Mouse (Mus musculus) 416B (cell line): ENCODE data around the gene Cdh6.

Experiments used
- DNase-seq: peaks from one replicate; pipeline ENCODE4 v3.0.0; 2011; ENCODE audit warnings: low read depth

The Cdh6 gene

DNA sequence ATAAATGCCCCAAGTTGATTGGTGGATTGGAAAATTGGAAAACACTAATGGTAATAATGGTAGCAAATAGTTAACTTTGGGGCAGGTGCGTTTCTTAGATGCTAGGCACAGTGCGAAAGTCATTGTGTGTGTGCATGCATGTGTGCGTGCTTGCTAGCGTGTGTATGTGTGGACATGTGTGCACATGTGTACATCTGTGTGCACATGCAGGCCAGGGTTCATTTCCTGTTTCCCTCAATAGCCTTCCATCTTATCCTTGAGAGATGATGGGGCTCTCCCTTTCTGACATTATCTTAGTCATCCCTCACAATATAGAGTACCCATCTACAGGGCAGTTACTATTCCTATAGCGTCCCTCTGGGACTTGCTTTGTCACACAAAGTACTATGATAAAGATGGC is 17.7 kb downstream of the Cdh6 start:
- DNase-seq: no peak

DNA sequence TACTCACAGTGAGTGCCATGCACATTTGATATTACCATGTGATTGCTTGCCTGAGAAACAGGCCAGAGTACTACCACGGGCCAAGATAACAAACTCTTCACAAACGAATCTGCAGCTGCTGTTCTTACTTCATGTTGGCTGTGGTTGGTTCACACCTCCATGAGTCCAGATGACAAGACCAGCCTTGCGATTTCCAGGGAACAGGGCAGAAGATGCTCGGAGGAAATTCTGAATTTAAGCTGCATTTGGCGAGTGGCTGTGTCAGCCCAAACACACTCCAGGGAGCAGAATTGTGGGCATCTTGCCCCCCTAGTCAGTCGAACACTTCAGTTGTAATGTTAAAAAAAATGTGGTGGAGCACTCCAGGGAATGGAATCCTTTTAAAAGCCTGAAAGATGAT is 18.1 kb downstream of the Cdh6 start:
- DNase-seq: no peak

GRCm38 (mm10) chr15:13141983-13142382 is 31.5 kb downstream of the Cdh6 start:
- DNase-seq: no peak

DNA sequence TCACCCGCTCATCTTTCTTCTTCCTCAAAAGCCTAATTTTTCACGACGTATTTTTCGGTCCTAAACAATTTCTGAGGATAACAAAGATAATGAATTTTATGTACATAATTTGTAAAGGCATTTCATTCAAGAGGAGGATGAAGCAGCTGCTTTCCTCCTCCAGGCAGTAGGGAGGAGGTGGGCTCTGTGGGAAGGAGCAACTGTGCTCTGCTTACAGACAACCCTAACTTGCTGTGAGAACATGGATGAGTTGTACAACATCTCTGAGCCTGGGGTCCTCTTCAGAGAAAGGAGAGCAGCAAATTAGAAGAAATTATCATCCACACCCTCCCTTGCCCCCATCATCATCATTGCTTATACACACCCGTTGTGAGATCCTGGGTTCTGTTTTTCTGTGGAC is 33.8 kb downstream of the Cdh6 start:
- no peak for DNase-seq

DNA sequence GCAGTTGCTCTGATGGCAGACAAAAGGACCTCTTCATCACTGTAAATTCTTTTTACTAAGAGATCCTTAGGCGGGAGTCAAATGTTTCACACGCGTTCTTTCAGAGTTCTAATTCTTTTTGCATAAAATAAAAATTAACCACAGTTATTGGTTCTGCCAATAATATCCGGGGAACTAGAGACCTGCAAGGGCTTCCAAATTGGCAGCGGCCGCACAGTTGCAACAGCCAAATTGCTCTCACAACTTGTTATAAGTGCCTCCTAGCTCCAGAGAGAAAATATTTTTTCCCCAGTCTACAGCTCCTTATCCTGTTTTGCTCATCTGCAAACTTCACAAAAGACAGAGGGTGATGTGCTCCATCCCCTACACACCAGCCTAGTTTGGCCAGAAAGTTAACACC is 36.3 kb downstream of the Cdh6 start:
- no peak for DNase-seq

- peak; percentile 41 for DNase-seq
Measured at GRCm38 (mm10) chr15:13134086-13134485, 39.4 kb downstream of the Cdh6 start.

- peak; percentile 5 for DNase-seq
Measured at GRCm38 (mm10) chr15:13133370-13133769, 40.1 kb downstream of the Cdh6 start.

- DNase-seq: no peak
Measured at GRCm38 (mm10) chr15:13132493-13132892, 41.0 kb downstream of the Cdh6 start.

DNA sequence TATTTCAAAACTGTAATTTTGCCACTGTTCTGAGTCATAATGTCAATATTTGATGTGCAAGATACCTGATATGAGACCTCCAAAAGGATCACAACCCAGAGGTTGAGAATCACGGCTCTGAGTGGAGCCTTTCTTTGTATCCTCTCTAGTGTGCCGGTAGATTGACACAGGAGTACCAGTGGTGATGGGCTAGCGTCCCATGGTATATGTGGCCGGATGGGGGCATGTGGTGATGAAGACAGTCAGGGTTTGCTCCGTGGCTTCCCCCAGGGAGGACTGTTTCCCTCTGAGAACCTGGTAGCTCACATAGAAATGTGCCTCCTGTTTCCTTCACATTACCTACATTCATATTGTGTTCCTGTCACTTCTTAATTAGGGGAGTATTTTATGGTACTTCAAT is 43.2 kb downstream of the Cdh6 start:
- DNase-seq: no peak

- DNase-seq: no peak
Measured at GRCm38 (mm10) chr15:13100341-13100740, 73.1 kb downstream of the Cdh6 start.

GRCm38 (mm10) chr15:13097861-13098260 is 75.6 kb downstream of the Cdh6 start:
- DNase-seq: no peak

DNA sequence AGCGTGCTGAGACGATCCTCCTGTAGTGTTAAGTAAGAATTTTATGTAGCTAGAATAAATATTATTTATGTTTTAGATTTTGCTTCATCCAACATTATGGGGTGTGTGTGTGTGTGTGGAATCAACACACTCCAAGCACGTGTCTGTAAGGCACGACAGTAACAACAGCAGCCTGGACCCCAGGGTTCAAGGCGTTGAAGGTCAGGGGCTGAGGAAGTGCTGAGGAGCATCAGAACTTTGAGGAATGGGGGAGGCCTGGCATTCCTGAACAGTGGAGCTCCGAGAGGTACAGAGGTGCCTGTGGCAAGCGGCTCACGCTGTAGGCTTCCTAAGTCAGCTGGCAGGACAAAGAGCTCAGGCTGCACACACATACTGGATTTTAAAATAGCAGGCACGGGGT is 78.1 kb downstream of the Cdh6 start:
- no peak for DNase-seq

DNA sequence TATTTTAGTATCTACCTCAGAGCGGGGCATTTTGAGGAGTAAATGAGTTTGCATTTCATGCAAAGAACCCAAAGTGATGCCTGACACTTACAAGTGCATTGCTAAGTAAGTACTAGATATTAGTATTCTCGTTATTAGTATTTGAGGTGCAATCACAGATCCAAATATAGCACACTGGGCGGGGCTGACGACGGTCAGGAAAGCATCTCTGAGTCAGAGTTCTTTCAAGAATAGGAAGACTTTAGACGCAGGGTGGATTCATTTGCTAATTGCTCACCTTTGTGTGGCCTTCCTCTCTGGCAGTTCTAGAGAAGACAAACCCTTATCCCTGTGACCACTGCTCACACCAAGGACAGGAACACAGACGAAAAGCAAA is 78.6 kb downstream of the Cdh6 start:
- no peak for DNase-seq

- no peak for DNase-seq
Measured at GRCm38 (mm10) chr15:13093954-13094880, 79.3 kb downstream of the Cdh6 start.

GRCm38 (mm10) chr15:13092064-13092463 is 81.4 kb downstream of the Cdh6 start:
- no peak for DNase-seq

GRCm38 (mm10) chr15:13088504-13089058 is 84.9 kb downstream of the Cdh6 start:
- DNase-seq: peak; percentile 53

GRCm38 (mm10) chr15:13084746-13085145 is 88.7 kb downstream of the Cdh6 start:
- DNase-seq: no peak

DNA sequence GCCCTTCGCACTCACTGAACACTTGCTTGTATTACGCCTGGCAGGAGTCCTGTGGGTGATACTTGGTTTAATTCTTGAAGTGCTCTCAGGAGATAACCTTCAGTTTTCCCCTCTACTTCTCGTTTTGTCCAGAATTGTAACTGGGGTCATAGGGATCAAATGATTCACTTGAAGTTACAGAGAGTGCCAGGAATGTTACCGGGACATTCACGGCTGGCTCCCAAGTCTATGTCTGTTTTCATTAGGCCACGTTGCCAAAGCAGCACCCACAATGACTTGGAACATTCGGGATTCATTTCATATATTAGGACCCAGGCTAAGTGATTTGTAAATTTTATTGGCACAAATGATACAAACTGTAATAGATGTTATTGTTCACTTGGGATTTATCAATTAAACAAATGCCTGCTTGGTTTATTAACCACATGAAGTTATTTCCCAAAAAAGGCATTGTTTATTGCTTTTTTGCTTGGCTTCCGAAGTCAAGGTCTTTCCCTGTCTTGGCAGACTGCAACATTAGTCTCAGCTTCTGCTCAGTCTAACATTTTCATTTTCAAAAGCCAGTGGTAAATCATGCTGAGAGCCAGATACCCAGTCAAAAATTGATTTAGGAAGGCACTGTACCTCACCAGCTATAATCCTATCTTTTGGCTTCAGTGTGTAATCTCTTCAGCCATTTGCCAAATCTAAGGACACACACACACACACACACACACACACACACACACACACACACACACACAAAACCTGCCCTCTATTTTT is 96.4 kb downstream of the Cdh6 start:
- no peak for DNase-seq

DNA sequence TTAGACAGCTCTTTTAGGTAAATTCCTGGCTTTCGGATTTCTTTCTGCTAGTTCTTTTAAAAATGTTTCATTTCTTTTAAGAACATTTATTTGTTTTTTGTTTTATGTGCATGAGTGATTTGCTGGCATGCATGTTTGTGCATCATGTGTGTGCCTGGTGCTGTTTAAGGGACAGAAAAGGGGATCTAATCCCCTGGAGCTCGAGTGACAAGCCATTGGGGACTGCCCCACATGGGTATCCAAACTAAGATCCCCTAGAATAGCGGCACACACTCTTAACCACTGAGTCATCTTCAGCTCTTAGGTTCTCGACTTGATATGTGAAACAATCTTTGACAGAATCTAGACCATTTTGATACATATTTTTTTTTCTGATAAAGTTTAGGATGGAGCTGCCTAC is 99.4 kb downstream of the Cdh6 start:
- DNase-seq: no peak

DNA sequence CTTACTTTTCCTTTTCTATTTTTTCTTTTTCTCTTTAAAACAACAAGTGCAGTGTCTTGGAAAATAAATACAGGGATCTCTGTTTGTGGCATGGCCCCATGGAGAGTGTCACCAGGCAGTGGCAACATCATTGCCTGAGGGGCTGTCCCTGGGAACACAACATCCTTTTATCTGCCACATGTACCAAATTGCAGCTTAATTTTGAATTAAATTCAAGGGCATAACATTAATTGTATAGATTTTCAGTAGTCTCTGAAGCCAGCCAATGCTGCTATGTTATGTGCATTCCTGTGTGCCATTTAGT is 105.3 kb downstream of the Cdh6 start:
- no peak for DNase-seq

GRCm38 (mm10) chr15:13067429-13068212 is 105.9 kb downstream of the Cdh6 start:
- no peak for DNase-seq

DNA sequence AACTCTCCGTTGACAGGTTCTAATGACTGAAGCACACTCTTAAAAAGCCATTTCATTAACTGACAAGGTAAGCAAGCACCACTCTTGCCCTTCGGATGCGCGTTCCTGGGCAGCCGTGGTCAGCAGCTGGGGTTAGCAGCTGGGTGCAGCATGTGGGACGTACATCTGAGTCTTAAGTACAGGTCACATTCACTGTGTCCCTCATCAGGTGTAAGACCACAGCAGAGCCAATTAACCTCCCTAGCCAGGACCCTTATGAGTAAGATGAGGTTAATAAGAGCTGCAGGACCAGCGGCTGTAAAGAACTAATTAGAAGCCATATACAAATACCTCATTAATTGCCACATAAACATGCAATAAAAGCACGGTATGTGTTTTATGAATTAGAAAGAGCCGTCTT is 106.7 kb downstream of the Cdh6 start:
- DNase-seq: no peak
